Comparison of ENCODE assay signal across 24 mouse cellular contexts in genomic region chr17:70838031-70838430, GRCm38 (mm10). TPM values are rescaled to one million over a fixed set of nuclear protein-coding genes. Genes with fewer than 3 reads are reported as not detected.
DNase-seq lines count a peak whose midpoint lies in the region; ATAC-seq and TF ChIP-seq lines count a peak whose summit lies in the region.
"Had no signal": no experiment of that assay in that cellular context is flagged by ENCODE, and none has a peak within 500 bp of the region (broad histone marks: within the 10 kb centered on the region; RNA-seq: fewer than 3 reads in every experiment).

No protein-coding gene starts in this region.

- no peak for ATAC-seq in stomach, postnatal 0 days (ENCODE audit: low FRiP score, low TSS enrichment)
- ATAC-seq: activated CD4-positive, CD25-positive, alpha-beta regulatory T cell, adult 4 months; forebrain, embryonic 16.5 days; intestine, embryonic 15.5 days had no signal

- no peaks in the 10 kb centered on the region for H3K9me3 ChIP-seq in stomach, postnatal 0 days (ENCODE audit: control insufficient read depth, low read length)
- H3K9me3 ChIP-seq: embryonic facial prominence, embryonic 12.5 days; forebrain, embryonic 12.5 days; heart, embryonic 15.5 days; hindbrain, embryonic 10.5 days; intestine, embryonic 15.5 days had no signal

- intact Hi-C loops in heart, postnatal 36 days (cut with DNase I) = no loop called here

- H3K4me1 ChIP-seq in stomach, postnatal 0 days (replicated peaks; ENCODE audit: control insufficient read depth, insufficient read depth) = peaks cover 3% of the 10 kb centered on the region; the same call in 1 of the 2 replicates

- 0 out of 2 replicates have a peak, but pooled peaks cover 1% of the 10 kb centered on the region for H3K36me3 ChIP-seq in stomach, postnatal 0 days (ENCODE audit: control insufficient read depth, insufficient read depth, low read length)
- H3K36me3 ChIP-seq: intestine, embryonic 15.5 days had no signal

- no peak for TF ChIP-seq EP300 in stomach, postnatal 0 days (optimal IDR thresholded peaks at IDR 0.05)

- H3K27ac ChIP-seq in stomach, postnatal 0 days (replicated peaks) = 0 out of 2 replicates have a peak overlapping the region, but pooled peaks have one; percentile 6
- H3K27ac ChIP-seq: embryonic facial prominence, embryonic 12.5 days; forebrain, embryonic 12.5 days; gastrocnemius, adult 2 months; heart, embryonic 15.5 days; hindbrain, embryonic 10.5 days; hindbrain, embryonic 14.5 days; intestine, embryonic 15.5 days had no signal

- TF ChIP-seq CTCF in stomach, postnatal 0 days (IDR thresholded peaks at IDR 0.05; ENCODE audit: low read depth) = no peak

- peak; percentile 49 to 81 for DNase-seq in adrenal gland, adult (ENCODE audit: inconsistent age in 2 of 2, low spot score in 1 of 2)
- no peak for DNase-seq in adrenal gland, adult 18-20 months (ENCODE audit: low spot score in 2 of 2)
- DNase-seq in heart, adult 11 months = peak; percentile 66
- no peak for DNase-seq in heart, postnatal 36 days
- peak; percentile 61 for DNase-seq in MN1 (ENCODE audit: low spot score)
- DNase-seq in stomach, postnatal 0 days (ENCODE audit: low spot score) = no peak
- no peak for DNase-seq in kidney, postnatal 4 days
- no peak for DNase-seq in frontal cortex, postnatal 14 days (ENCODE audit: low spot score in 2 of 2)
- DNase-seq: cerebellum, adult 11-12 months; cerebellum, adult 9-10 months; cerebellum, postnatal 25 days; gastrocnemius, adult 2 months; gastrocnemius, postnatal 25 days; heart, postnatal 14 days; kidney, adult 18-20 months had no signal

- WGBS in stomach, postnatal 0 days = 61% methylated on average over 7 of the region's 7 CpGs

- no peak overlapping the region for H3K4me2 ChIP-seq in stomach, postnatal 0 days (replicated peaks; ENCODE audit: low read depth)
- H3K4me2 ChIP-seq: embryonic facial prominence, embryonic 12.5 days; forebrain, embryonic 12.5 days; heart, embryonic 11.5 days; heart, embryonic 15.5 days; hindbrain, embryonic 14.5 days; intestine, embryonic 15.5 days had no signal

- H3K9ac ChIP-seq in stomach, postnatal 0 days (ENCODE audit: low read length) = no peak overlapping the region
- H3K9ac ChIP-seq: embryonic facial prominence, embryonic 12.5 days; forebrain, embryonic 12.5 days; heart, embryonic 15.5 days; hindbrain, embryonic 14.5 days; intestine, embryonic 15.5 days had no signal

- no peaks in the 10 kb centered on the region for H3K27me3 ChIP-seq in stomach, postnatal 0 days (ENCODE audit: control insufficient read depth, insufficient read depth, low read length)
- H3K27me3 ChIP-seq: embryonic facial prominence, embryonic 12.5 days; intestine, embryonic 15.5 days had no signal

- no peak overlapping the region for H3K4me3 ChIP-seq in stomach, postnatal 0 days (ENCODE audit: low read depth, low read length)
- H3K4me3 ChIP-seq: embryonic facial prominence, embryonic 12.5 days; forebrain, embryonic 12.5 days; gastrocnemius, adult 2 months; heart, embryonic 15.5 days; hindbrain, embryonic 10.5 days; intestine, embryonic 15.5 days had no signal

RNA-seq across cellular contexts. Expression of gene Tgif1, which starts 15.3 kb away (rescaled TPM):
- total RNA-seq in adrenal gland, adult 18-20 months (2021) = 10 to 100 TPM; 42.5 to 58.2 TPM
- 1 to 10 TPM; 5.3 to 7.2 TPM for total RNA-seq in heart, postnatal 36 days (2021)
- polyA plus RNA-seq in stomach, postnatal 0 days (2015; fragmentation: Nextera tagmentation; extraction: Ambion mirVana) = 34.7 and 35.6 TPM in 2 replicates

Comparison
In these comparisons a context has a peak if more than half of its experiments do, and no peak if none do; other contexts are left out.
1. DNase-seq: peak in adrenal gland, adult (2 of 2), heart, adult 11 months (single experiment) and MN1 (single experiment); none in adrenal gland, adult 18-20 months (0 of 2), heart, postnatal 36 days (0 of 2), stomach, postnatal 0 days (single experiment), kidney, postnatal 4 days (0 of 2) and frontal cortex, postnatal 14 days (0 of 2).
2. RNA of gene Tgif1, which starts 15.3 kb away (total RNA-seq): 42.5 to 58.2 TPM in adrenal gland, adult 18-20 months; 5.3 to 7.2 TPM in heart, postnatal 36 days; every median in the first group is over 4 times any median in the second.